Mouse (Mus musculus): Measurements from ENCODE around the gene Tmem221. TPM values are rescaled to one million over a fixed set of nuclear protein-coding genes. Genes with fewer than 3 reads are reported as not detected.
A peak's percentile ranks its signal among the peaks of the same experiment; 100 is the strongest.

Gene Tmem221
- polyA plus RNA-seq, 1 experiment, result 2.2 TPM

- Histone ChIP-seq H3K27ac (ENCODE audit: insufficient read depth, low read length) (no peak overlapping the region), H3K9me3 (replicated peaks; ENCODE audit: control insufficient read depth, insufficient read depth, low read length, poor library complexity, severe bottlenecking) (no peaks in the 10 kb centered on the region), H3K4me1 (ENCODE audit: control insufficient read depth, insufficient read depth, low read length) (no peaks in the 10 kb centered on the region), H3K4me3 (ENCODE audit: low read depth, low read length) (no peak overlapping the region), H3K36me3 (ENCODE audit: control insufficient read depth, insufficient read depth, low read length, poor library complexity, severe bottlenecking) (no peaks in the 10 kb centered on the region), H3K27me3 (ENCODE audit: control insufficient read depth, insufficient read depth, low read length, poor library complexity, severe bottlenecking) (no peaks in the 10 kb centered on the region), H3K9ac (ENCODE audit: low read depth, poor library complexity, severe bottlenecking) (no peak overlapping the region)
- TF ChIP-seq CTCF (IDR thresholded peaks at IDR 0.05; ENCODE audit: low read depth, low read length) (no peak), EP300 (IDR thresholded peaks at IDR 0.05; ENCODE audit: insufficient read depth, low read depth, low read length) (no peak), POLR2A (IDR thresholded peaks at IDR 0.05; ENCODE audit: insufficient read depth, low read length) (no peak)
These were observed 39.7 kb upstream of the Tmem221 start for GRCm38 (mm10) chr8:71598375-71598774.

DNA sequence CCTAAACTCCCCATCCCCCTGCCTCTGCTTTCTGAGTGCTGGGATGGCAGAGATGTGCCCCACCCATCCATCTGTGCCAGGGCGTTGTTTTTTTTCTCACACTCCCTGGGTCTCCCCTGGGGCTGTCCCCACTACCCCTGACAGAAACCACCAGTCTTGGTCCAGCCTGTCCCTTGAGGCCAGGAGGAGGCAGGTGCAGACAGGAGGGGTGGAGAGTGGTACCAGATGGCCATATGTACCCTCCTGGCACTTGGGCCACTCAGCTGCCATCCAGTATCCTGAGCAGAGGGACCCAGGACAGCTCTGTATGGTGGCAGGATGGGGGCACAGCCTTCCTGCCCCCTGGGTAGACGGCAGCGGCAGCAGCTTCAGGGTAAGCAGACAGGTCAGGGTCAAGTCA lies 38.8 kb upstream of the Tmem221 start, which contains the start of gene Fam129c:
Fam129c (plus strand) TSS at position 198 of the 400 bp plus-strand sequence.
- Histone ChIP-seq H3K9ac (ENCODE audit: low read depth, poor library complexity, severe bottlenecking) (no peak within 1 kb of the TSS), H3K27me3 (ENCODE audit: control insufficient read depth, insufficient read depth, low read length, poor library complexity, severe bottlenecking) (no peaks in the 10 kb centered on the region), H3K4me3 (ENCODE audit: low read depth, low read length) (no peak within 1 kb of the TSS), H3K36me3 (ENCODE audit: control insufficient read depth, insufficient read depth, low read length, poor library complexity, severe bottlenecking) (no peaks in the 10 kb centered on the region), H3K9me3 (replicated peaks; ENCODE audit: control insufficient read depth, insufficient read depth, low read length, poor library complexity, severe bottlenecking) (no peaks in the 10 kb centered on the region), H3K27ac (ENCODE audit: insufficient read depth, low read length) (no peak within 1 kb of the TSS), H3K4me1 (ENCODE audit: control insufficient read depth, insufficient read depth, low read length) (no peaks in the 10 kb centered on the region)
- no peak for TF ChIP-seq CTCF (IDR thresholded peaks at IDR 0.05; ENCODE audit: low read depth, low read length)
- no peak for TF ChIP-seq EP300 (IDR thresholded peaks at IDR 0.05; ENCODE audit: insufficient read depth, low read depth, low read length)

DNA sequence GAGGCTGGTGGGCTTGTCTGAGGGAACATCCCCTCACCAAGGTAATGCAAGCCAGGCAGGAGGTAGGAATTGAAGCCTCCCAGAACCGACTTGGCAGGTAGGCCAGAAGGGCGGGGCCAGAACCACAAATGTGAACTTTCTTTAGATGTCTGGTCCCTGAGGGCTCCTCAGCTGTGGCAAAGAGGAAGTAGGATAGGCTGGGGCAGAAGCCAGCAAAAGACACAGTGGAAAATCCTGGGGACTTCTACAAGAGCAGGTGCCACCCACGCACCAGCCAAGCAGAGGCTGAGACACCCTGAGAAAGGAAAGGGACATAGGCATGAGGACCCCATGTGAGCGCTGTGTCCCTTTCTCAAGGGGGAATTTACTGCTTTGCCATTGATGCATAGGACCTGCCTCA lies 38.1 kb upstream of the Tmem221 start:
- TF ChIP-seq POLR2A (IDR thresholded peaks at IDR 0.05; ENCODE audit: insufficient read depth, low read length) (no peak), CTCF (IDR thresholded peaks at IDR 0.05; ENCODE audit: low read depth, low read length) (no peak), EP300 (IDR thresholded peaks at IDR 0.05; ENCODE audit: insufficient read depth, low read depth, low read length) (no peak)
- no peaks in the 10 kb centered on the region for H3K9me3 ChIP-seq (replicated peaks; ENCODE audit: control insufficient read depth, insufficient read depth, low read length, poor library complexity, severe bottlenecking)
- H3K36me3 ChIP-seq (ENCODE audit: control insufficient read depth, insufficient read depth, low read length, poor library complexity, severe bottlenecking), result no peaks in the 10 kb centered on the region
- H3K9ac ChIP-seq (ENCODE audit: low read depth, poor library complexity, severe bottlenecking), result no peak overlapping the region
- H3K4me1 ChIP-seq (ENCODE audit: control insufficient read depth, insufficient read depth, low read length), result no peaks in the 10 kb centered on the region
- H3K27me3 ChIP-seq (ENCODE audit: control insufficient read depth, insufficient read depth, low read length, poor library complexity, severe bottlenecking), result no peaks in the 10 kb centered on the region
- H3K4me3 ChIP-seq (ENCODE audit: low read depth, low read length), result no peak overlapping the region
- H3K27ac ChIP-seq (ENCODE audit: insufficient read depth, low read length), result no peak overlapping the region

- Histone ChIP-seq H3K4me3 (ENCODE audit: low read depth, low read length) (no peak overlapping the region), H3K36me3 (ENCODE audit: control insufficient read depth, insufficient read depth, low read length, poor library complexity, severe bottlenecking) (no peaks in the 10 kb centered on the region), H3K9me3 (replicated peaks; ENCODE audit: control insufficient read depth, insufficient read depth, low read length, poor library complexity, severe bottlenecking) (no peaks in the 10 kb centered on the region), H3K27me3 (ENCODE audit: control insufficient read depth, insufficient read depth, low read length, poor library complexity, severe bottlenecking) (no peaks in the 10 kb centered on the region), H3K9ac (ENCODE audit: low read depth, poor library complexity, severe bottlenecking) (no peak overlapping the region), H3K27ac (ENCODE audit: insufficient read depth, low read length) (no peak overlapping the region), H3K4me1 (ENCODE audit: control insufficient read depth, insufficient read depth, low read length) (no peaks in the 10 kb centered on the region)
- TF ChIP-seq EP300 (IDR thresholded peaks at IDR 0.05; ENCODE audit: insufficient read depth, low read depth, low read length) (no peak), CTCF (IDR thresholded peaks at IDR 0.05; ENCODE audit: low read depth, low read length) (peak; percentile 8), POLR2A (IDR thresholded peaks at IDR 0.05; ENCODE audit: insufficient read depth, low read length) (no peak)
These were observed 37.7 kb upstream of the Tmem221 start for GRCm38 (mm10) chr8:71596384-71596783.

- H3K27ac ChIP-seq (ENCODE audit: insufficient read depth, low read length), result no peak overlapping the region
- no peak overlapping the region for H3K9ac ChIP-seq (ENCODE audit: low read depth, poor library complexity, severe bottlenecking)
- no peaks in the 10 kb centered on the region for H3K4me1 ChIP-seq (ENCODE audit: control insufficient read depth, insufficient read depth, low read length)
- TF ChIP-seq EP300 (IDR thresholded peaks at IDR 0.05; ENCODE audit: insufficient read depth, low read depth, low read length) (peak; percentile 47; the same call in 1 of the 2 replicates), POLR2A (IDR thresholded peaks at IDR 0.05; ENCODE audit: insufficient read depth, low read length) (no peak), CTCF (IDR thresholded peaks at IDR 0.05; ENCODE audit: low read depth, low read length) (peak; percentile 99)
- H3K4me3 ChIP-seq (ENCODE audit: low read depth, low read length), result no peak overlapping the region
- H3K9me3 ChIP-seq (replicated peaks; ENCODE audit: control insufficient read depth, insufficient read depth, low read length, poor library complexity, severe bottlenecking), result no peaks in the 10 kb centered on the region
- no peaks in the 10 kb centered on the region for H3K27me3 ChIP-seq (ENCODE audit: control insufficient read depth, insufficient read depth, low read length, poor library complexity, severe bottlenecking)
- H3K36me3 ChIP-seq (ENCODE audit: control insufficient read depth, insufficient read depth, low read length, poor library complexity, severe bottlenecking), result no peaks in the 10 kb centered on the region
These were observed 37.2 kb upstream of the Tmem221 start for GRCm38 (mm10) chr8:71595862-71596261.

GRCm38 (mm10) chr8:71594324-71594722 lies 35.7 kb upstream of the Tmem221 start:
- H3K4me1 ChIP-seq (ENCODE audit: control insufficient read depth, insufficient read depth, low read length), result no peaks in the 10 kb centered on the region
- no peaks in the 10 kb centered on the region for H3K27me3 ChIP-seq (ENCODE audit: control insufficient read depth, insufficient read depth, low read length, poor library complexity, severe bottlenecking)
- H3K9me3 ChIP-seq (replicated peaks; ENCODE audit: control insufficient read depth, insufficient read depth, low read length, poor library complexity, severe bottlenecking), result no peaks in the 10 kb centered on the region
- H3K27ac ChIP-seq (ENCODE audit: insufficient read depth, low read length), result no peak overlapping the region
- no peak overlapping the region for H3K9ac ChIP-seq (ENCODE audit: low read depth, poor library complexity, severe bottlenecking)
- no peaks in the 10 kb centered on the region for H3K36me3 ChIP-seq (ENCODE audit: control insufficient read depth, insufficient read depth, low read length, poor library complexity, severe bottlenecking)
- no peak for TF ChIP-seq POLR2A (IDR thresholded peaks at IDR 0.05; ENCODE audit: insufficient read depth, low read length)
- no peak for TF ChIP-seq CTCF (IDR thresholded peaks at IDR 0.05; ENCODE audit: low read depth, low read length)
- TF ChIP-seq EP300 (IDR thresholded peaks at IDR 0.05; ENCODE audit: insufficient read depth, low read depth, low read length), result no peak
- no peak overlapping the region for H3K4me3 ChIP-seq (ENCODE audit: low read depth, low read length)
